Mouse (Mus musculus) inflammation-experienced regulatory T-cells, adult 16 weeks (primary cell): ENCODE results near the gene Slitrk6. TPM values are rescaled to one million over a fixed set of nuclear protein-coding genes. Genes with fewer than 3 reads are reported as not detected.

ENCODE experiments used
- polyA plus RNA-seq: library from polyadenylated mRNA; unstranded; fragments of 100-300 nt; shearing (Covaris generic); gene quantifications from one replicate; pipeline ENCODE4 v1.2.1, GENCODE M21; 2017

Gene Slitrk6
- polyA plus RNA-seq, result not detected

GRCm38 (mm10) chr14:110754484-110755307 is at the start of gene Slitrk6:
TSS of gene Slitrk6 (minus strand) at chr14:110755149.

